Comparison of ENCODE assay signal across 21 mouse cellular contexts in genomic region chr6:120479302-120479701, GRCm38 (mm10). TPM values are rescaled to one million over a fixed set of nuclear protein-coding genes. Genes with fewer than 3 reads are reported as not detected.
A peak's percentile ranks its signal among the peaks of the same experiment; 100 is the strongest.
DNase-seq lines count a peak whose midpoint lies in the region; ATAC-seq lines count a peak whose summit lies in the region.
"Had no signal": no experiment of that assay in that cellular context is flagged by ENCODE, and none has a peak within 500 bp of the region (broad histone marks: within the 10 kb centered on the region; RNA-seq: fewer than 3 reads in every experiment).

No protein-coding gene starts in this region.

- no peak for ATAC-seq in heart, embryonic 12.5 days (ENCODE audit: insufficient number of reproducible peaks, low FRiP score)
- ATAC-seq in liver, embryonic 11.5 days (replicated peaks; ENCODE audit: low FRiP score), result peak; percentile 25; the same call in 1 of the 2 replicates
- peak; percentile 81 for ATAC-seq in megakaryocyte, adult 5-6 weeks (ENCODE audit: poor library complexity, severe bottlenecking)
- ATAC-seq in cerebellum, adult (ENCODE audit: insufficient number of reproducible peaks, low FRiP score, low TSS enrichment), result no peak
- ATAC-seq in midbrain, embryonic 14.5 days (ENCODE audit: low FRiP score, low TSS enrichment), result no peak
- ATAC-seq: activated CD4-positive, CD25-positive, alpha-beta regulatory T cell, adult 4 months; inflammation-experienced regulatory T-cells, adult 6 months had no signal

- peak; percentile 97 for DNase-seq in heart, adult 11 months
- DNase-seq in 416B (ENCODE audit: low read depth), result peak; percentile 94
- no peak for DNase-seq in liver, embryonic 11.5 days (ENCODE audit: low spot score)
- no peak for DNase-seq in midbrain, embryonic 14.5 days
- DNase-seq in right cerebral cortex, postnatal 25 days, result no peak
- DNase-seq: adrenal gland, postnatal 25 days; cerebellum, adult 11 months; cerebellum, postnatal 36 days; gastrocnemius, postnatal 25 days; retina, postnatal 1 day; spleen, adult 18-20 months had no signal

- H3K4me3 ChIP-seq in heart, embryonic 12.5 days, result no peak overlapping the region
- H3K4me3 ChIP-seq in liver, embryonic 11.5 days (ENCODE audit: low read depth, low read length), result no peak overlapping the region
- no peak overlapping the region for H3K4me3 ChIP-seq in midbrain, embryonic 14.5 days (replicated peaks; ENCODE audit: low read depth, low read length)
- H3K4me3 ChIP-seq: forebrain, embryonic 10.5 days; hindbrain, embryonic 10.5 days; stomach, embryonic 15.5 days had no signal

- peaks cover 7% of the 10 kb centered on the region; the same call in 1 of the 2 replicates for H3K36me3 ChIP-seq in heart, embryonic 12.5 days
- peaks cover 13% of the 10 kb centered on the region for H3K36me3 ChIP-seq in liver, embryonic 11.5 days (ENCODE audit: control insufficient read depth, insufficient read depth, low read length)
- no peaks in the 10 kb centered on the region for H3K36me3 ChIP-seq in midbrain, embryonic 14.5 days (ENCODE audit: control insufficient read depth, insufficient read depth, low read length)

- H3K4me2 ChIP-seq in heart, embryonic 12.5 days, result no peak overlapping the region
- no peak overlapping the region for H3K4me2 ChIP-seq in liver, embryonic 11.5 days
- H3K4me2 ChIP-seq in midbrain, embryonic 14.5 days (ENCODE audit: low read length), result no peak overlapping the region
- H3K4me2 ChIP-seq: heart, embryonic 11.5 days; stomach, embryonic 15.5 days had no signal

- peaks cover 6% of the 10 kb centered on the region; the same call in 1 of the 2 replicates for H3K27me3 ChIP-seq in heart, embryonic 12.5 days (replicated peaks)
- no peaks in the 10 kb centered on the region for H3K27me3 ChIP-seq in liver, embryonic 11.5 days (replicated peaks; ENCODE audit: control insufficient read depth, insufficient read depth, low read length)
- H3K27me3 ChIP-seq in midbrain, embryonic 14.5 days (ENCODE audit: control insufficient read depth, insufficient read depth, low read length), result no peaks in the 10 kb centered on the region
- H3K27me3 ChIP-seq: CH12.LX; stomach, embryonic 15.5 days had no signal

- no peak overlapping the region for H3K27ac ChIP-seq in heart, embryonic 12.5 days (ENCODE audit: poor library complexity, severe bottlenecking)
- no peak overlapping the region for H3K27ac ChIP-seq in liver, embryonic 11.5 days (ENCODE audit: low read depth, low read length)
- H3K27ac ChIP-seq in midbrain, embryonic 14.5 days (replicated peaks; ENCODE audit: low read depth, low read length), result no peak overlapping the region
- H3K27ac ChIP-seq: forebrain, embryonic 10.5 days; hindbrain, embryonic 10.5 days; stomach, embryonic 15.5 days had no signal

- no peak overlapping the region for H3K9ac ChIP-seq in heart, embryonic 12.5 days
- no peak overlapping the region for H3K9ac ChIP-seq in liver, embryonic 11.5 days (ENCODE audit: low read depth, low read length)
- no peak overlapping the region for H3K9ac ChIP-seq in midbrain, embryonic 14.5 days (replicated peaks; ENCODE audit: low read length)
- H3K9ac ChIP-seq: stomach, embryonic 15.5 days had no signal

- 72% methylated on average over 2 of the region's 2 CpGs for WGBS in heart, embryonic 12.5 days
- WGBS in liver, embryonic 11.5 days, result 51% methylated on average over 2 of the region's 2 CpGs
- WGBS in midbrain, embryonic 14.5 days, result 96% methylated on average over 2 of the region's 2 CpGs

- H3K4me1 ChIP-seq in heart, embryonic 12.5 days (replicated peaks), result peaks cover 12% of the 10 kb centered on the region
- peaks cover 3% of the 10 kb centered on the region; the same call in 1 of the 2 replicates for H3K4me1 ChIP-seq in liver, embryonic 11.5 days (replicated peaks; ENCODE audit: control insufficient read depth, insufficient read depth, low read length)
- H3K4me1 ChIP-seq in midbrain, embryonic 14.5 days (ENCODE audit: control insufficient read depth, insufficient read depth, low read length), result no peaks in the 10 kb centered on the region
- H3K4me1 ChIP-seq: stomach, embryonic 15.5 days had no signal

- H3K9me3 ChIP-seq in heart, embryonic 12.5 days (replicated peaks), result no peaks in the 10 kb centered on the region
- no peaks in the 10 kb centered on the region for H3K9me3 ChIP-seq in liver, embryonic 11.5 days (ENCODE audit: control insufficient read depth, low read length)
- no peaks in the 10 kb centered on the region for H3K9me3 ChIP-seq in midbrain, embryonic 14.5 days (ENCODE audit: control insufficient read depth, low read length)
- H3K9me3 ChIP-seq: forebrain, embryonic 10.5 days; hindbrain, embryonic 10.5 days; stomach, embryonic 15.5 days had no signal

RNA-seq across cellular contexts. Expression of gene Tmem121b, which starts 14.3 kb away (rescaled TPM):
- 0.10 and 0.15 TPM in 2 replicates for polyA plus RNA-seq in heart, embryonic 12.5 days (2016; fragmentation: Nextera tagmentation; extraction: Ambion mirVana)
- polyA plus RNA-seq in liver, embryonic 11.5 days (2014; fragmentation: Nextera tagmentation; extraction: Ambion mirVana), result 0.07 TPM in 1 of 2 replicates, not detected in the other
- 0.05 TPM in 1 of 2 replicates, not detected in the other for total RNA-seq in megakaryocyte, adult 5-6 weeks (2015)
- not detected in 2 replicates for total RNA-seq in megakaryocyte, adult 5-6 weeks (2017)
- 4.4 and 6.3 TPM in 2 replicates for polyA plus RNA-seq in midbrain, embryonic 14.5 days (2014; fragmentation: Nextera tagmentation; extraction: Ambion mirVana)
- total RNA-seq: adrenal gland, postnatal 25 days; CH12.LX; gastrocnemius, postnatal 25 days had no signal

RNA-seq across cellular contexts. Expression of gene Il17ra, which starts 16.3 kb away (rescaled TPM):
- 5.9 and 7.3 TPM in 2 replicates for polyA plus RNA-seq in heart, embryonic 12.5 days (2016; fragmentation: Nextera tagmentation; extraction: Ambion mirVana)
- polyA plus RNA-seq in liver, embryonic 11.5 days (2014; fragmentation: Nextera tagmentation; extraction: Ambion mirVana), result 6.8 and 8.7 TPM in 2 replicates
- total RNA-seq in megakaryocyte, adult 5-6 weeks (2015), result 93.8 and 108 TPM in 2 replicates
- 76.6 and 79.8 TPM in 2 replicates for total RNA-seq in megakaryocyte, adult 5-6 weeks (2017)
- polyA plus RNA-seq in midbrain, embryonic 14.5 days (2014; fragmentation: Nextera tagmentation; extraction: Ambion mirVana), result 1.6 and 2.8 TPM in 2 replicates

RNA-seq across cellular contexts. Expression of gene Hdhd5, which starts 51.8 kb away (rescaled TPM):
- 16.0 and 17.9 TPM in 2 replicates for polyA plus RNA-seq in heart, embryonic 12.5 days (2016; fragmentation: Nextera tagmentation; extraction: Ambion mirVana)
- polyA plus RNA-seq in liver, embryonic 11.5 days (2014; fragmentation: Nextera tagmentation; extraction: Ambion mirVana), result 19.9 and 20.7 TPM in 2 replicates
- total RNA-seq in megakaryocyte, adult 5-6 weeks (2015), result 4.4 and 6.6 TPM in 2 replicates
- total RNA-seq in megakaryocyte, adult 5-6 weeks (2017), result 9.4 and 11.0 TPM in 2 replicates
- polyA plus RNA-seq in midbrain, embryonic 14.5 days (2014; fragmentation: Nextera tagmentation; extraction: Ambion mirVana), result 9.6 and 10.9 TPM in 2 replicates

Comparison
In these comparisons a context has a peak if more than half of its experiments do, and no peak if none do; other contexts are left out.
1. DNase-seq: peak in heart, adult 11 months (single experiment) and 416B (single experiment); none in liver, embryonic 11.5 days (single experiment), midbrain, embryonic 14.5 days (single experiment) and right cerebral cortex, postnatal 25 days (single experiment).
2. ATAC-seq: peak in liver, embryonic 11.5 days (single experiment) and megakaryocyte, adult 5-6 weeks (single experiment); none in heart, embryonic 12.5 days (single experiment), cerebellum, adult (single experiment) and midbrain, embryonic 14.5 days (single experiment).